Mouse (Mus musculus): Measurements from ENCODE around the gene Trappc3.

Gene Trappc3

DNA sequence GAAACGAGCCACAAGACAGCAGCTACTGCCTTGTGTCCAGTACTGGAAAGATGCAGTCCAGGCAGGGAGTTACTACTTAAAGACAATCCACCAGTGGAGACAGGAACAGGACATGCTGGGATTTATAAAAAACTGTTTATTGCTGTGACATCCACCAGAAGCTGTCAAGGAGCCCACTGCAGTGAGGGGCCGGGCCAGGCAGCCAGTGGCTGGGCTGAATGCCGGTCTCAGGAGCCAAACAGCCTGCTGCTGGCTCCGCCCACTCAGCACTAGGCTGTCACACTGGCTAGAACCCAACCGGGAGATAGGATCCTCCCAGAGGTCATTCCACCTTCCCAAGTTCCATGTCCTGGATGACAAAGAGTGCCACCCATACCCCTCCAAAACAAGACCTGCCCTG, 53.8 kb downstream of the Trappc3 start:
- DNase-seq, result no peak

DNA sequence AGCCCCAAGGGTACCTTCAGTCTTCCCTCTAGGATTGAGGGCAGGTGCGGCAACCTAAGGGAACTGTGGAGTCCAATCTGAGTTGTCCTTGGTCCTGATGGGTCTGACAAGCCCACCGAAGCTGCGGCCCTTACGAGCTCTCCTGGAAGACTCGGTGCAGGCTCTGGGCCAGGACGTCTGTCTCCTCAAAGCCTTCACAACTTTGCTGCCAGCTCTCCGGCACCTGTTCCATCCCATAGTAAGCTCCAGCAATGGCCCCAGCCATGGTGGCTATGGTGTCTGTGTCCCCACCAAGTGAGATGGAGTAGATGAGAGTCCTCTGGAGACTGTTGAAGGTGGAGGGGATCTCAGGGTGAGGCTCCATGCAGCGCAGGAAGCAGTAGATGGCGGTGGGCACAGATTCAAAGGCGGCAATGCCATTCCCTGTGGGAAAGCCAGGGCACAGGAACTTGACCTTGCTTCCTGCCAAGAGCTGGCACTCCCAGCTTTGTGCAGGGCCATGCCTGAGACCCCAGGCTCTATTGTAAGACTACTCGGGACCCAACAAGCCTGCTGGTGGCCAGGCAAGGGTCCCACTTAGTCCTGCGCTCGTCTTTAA, 54.4 kb downstream of the Trappc3 start:
- DNase-seq, result no peak

DNA sequence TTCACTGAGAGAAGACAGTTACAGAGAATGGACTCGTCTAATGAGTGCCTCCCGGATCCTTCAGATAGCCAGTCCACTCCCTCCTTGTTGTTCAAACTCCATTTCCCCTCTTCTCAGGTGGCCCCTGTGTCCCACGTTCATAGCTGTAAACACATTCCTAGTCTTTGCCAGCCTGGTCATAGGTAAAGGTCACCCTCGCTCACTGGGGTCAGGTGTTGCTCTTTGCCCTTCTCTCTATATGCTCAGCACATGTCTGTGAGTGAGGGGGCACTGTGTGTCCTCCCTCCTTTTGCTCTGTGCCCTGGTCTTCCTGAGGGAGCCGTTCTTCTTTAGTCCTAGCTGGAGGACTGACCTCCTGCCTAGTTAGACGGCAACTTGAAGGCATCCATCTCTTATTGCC, 57.7 kb downstream of the Trappc3 start:
- DNase-seq, result no peak

DNA sequence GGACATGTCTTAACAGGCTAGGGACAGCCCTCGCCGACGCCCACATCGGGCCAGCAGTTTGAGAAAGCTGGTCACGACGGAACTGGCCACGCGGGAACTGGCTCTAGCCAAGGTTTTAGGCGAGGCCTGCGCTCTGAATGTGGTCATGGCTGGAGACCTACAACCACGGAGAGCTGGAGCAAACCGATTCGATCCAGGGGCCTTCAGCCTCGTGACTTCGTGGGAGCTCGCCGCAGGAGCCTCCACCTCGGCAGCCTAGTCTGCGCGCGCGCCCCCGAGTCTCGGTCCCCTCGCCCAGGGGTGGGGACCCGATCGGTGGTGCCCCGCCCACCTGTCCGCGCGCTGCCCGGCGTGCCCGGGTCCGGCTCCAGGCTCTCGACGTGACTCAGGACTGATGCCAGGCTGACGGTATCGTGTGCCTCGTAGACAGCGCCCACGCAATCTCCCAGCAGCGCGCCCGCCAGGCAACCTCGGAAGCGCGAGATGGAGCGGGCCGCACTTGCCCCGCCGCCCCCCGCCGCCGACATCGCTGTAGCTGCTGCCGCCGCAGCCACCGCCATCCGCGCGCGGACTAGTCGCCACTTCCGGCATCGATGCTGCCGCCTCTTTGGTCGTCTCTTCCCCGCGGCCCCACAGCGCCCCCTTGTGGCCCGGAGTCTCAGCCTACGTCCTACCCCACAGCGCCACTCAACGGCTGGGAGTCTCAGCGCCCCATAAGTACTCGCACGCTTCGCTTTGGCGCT, 59.2 kb downstream of the Trappc3 start, which contains the start of gene Adprhl2:
Gene Adprhl2, minus strand, starts transcription at position 593 of the 743 bp plus-strand sequence.
- DNase-seq, result peak; percentile 98

- no peak for DNase-seq
Measured at GRCm38 (mm10) chr4:126321854-126322511, 59.9 kb downstream of the Trappc3 start.

DNA sequence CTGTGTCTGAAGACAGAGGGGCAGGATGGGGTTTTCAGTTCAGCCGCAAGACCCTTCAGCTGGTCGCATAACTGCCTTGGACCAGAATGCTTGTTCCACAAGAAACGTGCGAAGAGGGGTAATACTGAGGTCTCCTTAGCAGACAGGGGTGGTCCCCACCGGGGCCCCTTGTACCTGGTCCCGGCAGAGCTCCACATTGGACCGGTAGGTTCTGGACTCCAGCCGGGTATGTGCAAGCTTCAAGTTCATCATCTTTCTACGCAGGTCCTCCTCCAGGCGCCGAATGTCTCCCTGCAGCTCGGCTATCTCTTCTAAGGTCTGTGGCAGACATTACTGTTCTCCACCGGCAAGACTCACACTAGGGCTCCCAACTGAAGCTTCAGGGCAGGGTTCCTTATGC, 60.5 kb downstream of the Trappc3 start:
- DNase-seq, result no peak

DNA sequence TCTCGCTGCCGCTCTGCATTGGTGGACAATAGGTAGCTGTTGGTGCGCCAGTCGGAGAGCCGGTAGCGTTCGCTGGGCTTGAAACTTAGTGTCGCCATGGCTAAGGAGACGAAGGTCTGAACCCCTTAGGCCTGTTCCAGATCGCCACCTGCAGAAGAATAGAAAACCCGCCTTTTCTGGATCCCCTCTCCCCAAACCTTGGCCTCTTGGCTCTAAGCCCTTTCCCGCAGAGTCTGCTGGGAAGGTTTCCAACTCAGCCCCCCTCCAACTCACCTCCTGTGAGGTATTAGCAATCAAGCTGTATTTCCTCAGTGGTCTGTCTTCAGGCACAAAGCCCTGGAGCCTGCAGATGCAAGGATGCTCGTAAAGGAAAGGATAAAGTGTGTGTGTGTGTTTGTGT, 62.7 kb downstream of the Trappc3 start:
- no peak for DNase-seq

- no peak for DNase-seq
Measured at GRCm38 (mm10) chr4:126325281-126325861, 63.2 kb downstream of the Trappc3 start, which contains the start of gene Tekt2. TSS of gene Tekt2 (minus strand) at chr4:126325688.
